Mouse (Mus musculus): ENCODE data around the gene Hmg20b.

Hmg20b gene

GRCm38 (mm10) chr10:81378553-81379182 lies 28.4 kb upstream of the Hmg20b start:
- in situ Hi-C loops (cut with MboI, MseI): no loop called here

GRCm38 (mm10) chr10:81377793-81378552 lies 27.7 kb upstream of the Hmg20b start, which contains the start of gene Fzr1:
Fzr1 (minus strand) TSS chr10:81378516.
- in situ Hi-C loops (cut with MboI, MseI): no loop called here

GRCm38 (mm10) chr10:81377362-81377664 lies 27.0 kb upstream of the Hmg20b start:
- in situ Hi-C loops (cut with MboI, MseI): no loop called here

- in situ Hi-C loops (cut with MboI, MseI): no loop called here
Measured at GRCm38 (mm10) chr10:81376561-81377361, 26.5 kb upstream of the Hmg20b start.

GRCm38 (mm10) chr10:81375322-81375721 lies 25.0 kb upstream of the Hmg20b start:
- in situ Hi-C loops (cut with MboI, MseI): no loop called here

GRCm38 (mm10) chr10:81367207-81367495 lies 16.9 kb upstream of the Hmg20b start:
- in situ Hi-C loops (cut with MboI, MseI): no loop called here

GRCm38 (mm10) chr10:81366477-81367206 lies 16.4 kb upstream of the Hmg20b start:
- in situ Hi-C loops (cut with MboI, MseI): no loop called here

- in situ Hi-C loops (cut with MboI, MseI): no loop called here
Measured at GRCm38 (mm10) chr10:81365672-81366476, 15.6 kb upstream of the Hmg20b start, which contains the start of gene 4930404N11Rik. 4930404N11Rik (minus strand) TSS chr10:81365816.

- in situ Hi-C loops (cut with MboI, MseI): no loop called here
Measured at GRCm38 (mm10) chr10:81365073-81365472, 14.8 kb upstream of the Hmg20b start.

GRCm38 (mm10) chr10:81364666-81365065 lies 14.4 kb upstream of the Hmg20b start:
- in situ Hi-C loops (cut with MboI, MseI): no loop called here

- in situ Hi-C loops (cut with MboI, MseI): no loop called here
Measured at GRCm38 (mm10) chr10:81363436-81364346, 13.4 kb upstream of the Hmg20b start.

GRCm38 (mm10) chr10:81362336-81362949 lies 12.2 kb upstream of the Hmg20b start:
- in situ Hi-C loops (cut with MboI, MseI): no loop called here

GRCm38 (mm10) chr10:81360721-81361120 lies 10.4 kb upstream of the Hmg20b start:
- in situ Hi-C loops (cut with MboI, MseI): no loop called here

- in situ Hi-C loops (cut with MboI, MseI): no loop called here
Measured at GRCm38 (mm10) chr10:81358841-81359240, 8.6 kb upstream of the Hmg20b start.

GRCm38 (mm10) chr10:81358209-81358608 lies 7.9 kb upstream of the Hmg20b start:
- in situ Hi-C loops (cut with MboI, MseI): no loop called here

GRCm38 (mm10) chr10:81356991-81357844 lies 6.9 kb upstream of the Hmg20b start, which contains the start of gene Mfsd12:
Mfsd12 (plus strand) TSS chr10:81357491.
- in situ Hi-C loops (cut with MboI, MseI): no loop called here

GRCm38 (mm10) chr10:81356352-81356990 lies 6.2 kb upstream of the Hmg20b start:
- in situ Hi-C loops (cut with MboI, MseI): no loop called here

- in situ Hi-C loops (cut with MboI, MseI): no loop called here
Measured at GRCm38 (mm10) chr10:81355533-81355932, 5.3 kb upstream of the Hmg20b start.

All from regulatory T cell (primary cell).